ENCODE assay signal across 20 mouse cellular contexts in the genomic region with DNA sequence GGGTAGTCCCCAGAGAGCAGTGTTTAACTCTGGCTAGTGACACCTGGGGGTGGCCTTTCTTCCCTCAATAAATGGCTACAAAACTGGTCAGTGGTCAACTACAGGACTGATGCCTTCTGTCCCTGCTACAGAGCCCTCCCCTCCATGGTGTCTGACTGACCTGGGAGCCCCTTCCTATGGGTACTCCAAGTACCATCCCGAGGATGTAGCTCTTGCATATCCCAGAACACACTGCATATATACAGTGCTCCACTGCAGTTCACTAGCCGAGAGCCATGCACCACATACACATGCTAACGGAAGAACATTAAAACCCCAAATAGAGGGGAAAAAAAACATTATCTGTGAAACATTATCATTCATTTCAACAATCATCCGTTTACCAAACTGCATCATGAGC.
"Had no signal": no experiment of that assay in that cellular context is flagged by ENCODE, and none has a peak within 500 bp of the region (broad histone marks: within the 10 kb centered on the region; RNA-seq: fewer than 3 reads in every experiment).

No protein-coding gene starts in this region.

- DNase-seq: kidney, adult 2 months; kidney, postnatal 25 days; layer of hippocampus, adult 9-11 months; liver; lung, adult 18-20 months; lung, postnatal 10 days; lung, postnatal 36 days; thymus, adult 2 months; thymus, postnatal 14 days; thymus, postnatal 4 days had no signal

- H3K4me2 ChIP-seq: limb, embryonic 13.5 days; liver, embryonic 12.5 days; liver, embryonic 15.5 days; lung, embryonic 15.5 days; neural tube, embryonic 13.5 days had no signal

- H3K9ac ChIP-seq: limb, embryonic 13.5 days; liver, embryonic 12.5 days; liver, embryonic 15.5 days; lung, embryonic 15.5 days; neural tube, embryonic 13.5 days had no signal

- H3K27me3 ChIP-seq: limb, embryonic 13.5 days; liver, embryonic 12.5 days; liver, embryonic 15.5 days; lung, embryonic 15.5 days; megakaryocyte, embryonic 14.5 days; neural tube, embryonic 13.5 days had no signal

- H3K27ac ChIP-seq: kidney, postnatal 0 days; layer of hippocampus, adult 2 months; limb, embryonic 10.5 days; limb, embryonic 13.5 days; liver, embryonic 12.5 days; liver, embryonic 15.5 days; lung, embryonic 15.5 days; neural tube, embryonic 13.5 days; stomach, postnatal 0 days had no signal

- H3K4me3 ChIP-seq: layer of hippocampus, adult 2 months; limb, embryonic 10.5 days; limb, embryonic 13.5 days; liver, embryonic 12.5 days; liver, embryonic 15.5 days; lung, embryonic 15.5 days; neural tube, embryonic 13.5 days had no signal

- H3K9me3 ChIP-seq: limb, embryonic 10.5 days; limb, embryonic 13.5 days; liver, embryonic 12.5 days; liver, embryonic 15.5 days; lung, embryonic 15.5 days; megakaryocyte, embryonic 14.5 days; neural tube, embryonic 13.5 days had no signal

- H3K36me3 ChIP-seq: limb, embryonic 10.5 days; limb, embryonic 13.5 days; liver, embryonic 12.5 days; liver, embryonic 15.5 days; lung, embryonic 15.5 days; neural tube, embryonic 13.5 days had no signal
